Mouse (Mus musculus) limb, embryonic 11.5 days (tissue): ENCODE data around the gene Myo1f. TPM values are rescaled to one million over a fixed set of nuclear protein-coding genes. Genes with fewer than 3 reads are reported as not detected.
A peak's percentile ranks its signal among the peaks of the same experiment; 100 is the strongest.

ENCODE experiments used
- ATAC-seq: fragments of 200-750 bp; cut with Nextera tagmentation; 2 replicates; pipeline ENCODE4 v1.8.0; 2017; ENCODE audit warnings: low read depth; ENCODE audit not compliant: insufficient number of reproducible peaks, low FRiP score, low TSS enrichment
- DNase-seq: peaks from one replicate; pipeline ENCODE4 v3.0.0-alpha.2; 2015; ENCODE audit warnings: low spot score
- H3K27ac ChIP-seq: fragments of 300-500 bp; sonication (generic); replicated peaks from 2 replicates; pipeline ENCODE4 v1.5.1; 2014; ENCODE audit warnings: low read depth, mild to moderate bottlenecking, low read length
- H3K27me3 ChIP-seq: fragments of 300-500 bp; sonication (generic); 2 replicates; pipeline ENCODE4 v1.6.1; 2014; ENCODE audit warnings: mild to moderate bottlenecking, low read length, mixed read lengths; ENCODE audit not compliant: control insufficient read depth, insufficient read depth
- H3K36me3 ChIP-seq: fragments of 300-500 bp; sonication (generic); 2 replicates; pipeline ENCODE4 v1.6.1; 2014; ENCODE audit warnings: mild to moderate bottlenecking, low read length, moderate library complexity, mixed read lengths; ENCODE audit not compliant: control insufficient read depth, insufficient read depth
- H3K4me1 ChIP-seq: fragments of 300-500 bp; sonication (generic); 2 replicates; pipeline ENCODE4 v1.6.1; 2014; ENCODE audit warnings: low read length, mixed read lengths; ENCODE audit not compliant: control insufficient read depth, insufficient read depth
- H3K4me2 ChIP-seq: fragments of 300-500 bp; sonication (generic); 2 replicates; pipeline ENCODE4 v1.6.1; 2014; ENCODE audit warnings: low read depth, mild to moderate bottlenecking, moderate library complexity; ENCODE audit not compliant: severe bottlenecking
- H3K4me3 ChIP-seq: fragments of 300-500 bp; sonication (generic); 2 replicates; pipeline ENCODE4 v1.5.1; 2014; ENCODE audit warnings: low read depth, low read length
- H3K9ac ChIP-seq: fragments of 300-500 bp; sonication (generic); 2 replicates; pipeline ENCODE4 v1.6.1; 2014; ENCODE audit warnings: mild to moderate bottlenecking, low read length
- H3K9me3 ChIP-seq: fragments of 300-500 bp; sonication (generic); 2 replicates; pipeline ENCODE4 v1.6.1; 2016; ENCODE audit warnings: low read length; ENCODE audit not compliant: control insufficient read depth
- WGBS: fragments of 180-500 bp; shearing (Covaris S2); extraction: QIAGEN DNeasy Blood & Tissue Kit; methylation state at CpG from one replicate; pipeline ENCODE4 v1.1.7; 2014; 5-methylcytosine and 5-hydroxymethylcytosine counted together
- polyA plus RNA-seq: library from polyadenylated mRNA; unstranded; fragments of >200 nt; fragmentation: Nextera tagmentation; extraction: Ambion mirVana; gene quantifications from 2 replicates; pipeline ENCODE4 v1.2.1, GENCODE M21; 2014

Myo1f gene
- polyA plus RNA-seq, 1 experiment from 2014 or later, result 1.1 TPM

DNA sequence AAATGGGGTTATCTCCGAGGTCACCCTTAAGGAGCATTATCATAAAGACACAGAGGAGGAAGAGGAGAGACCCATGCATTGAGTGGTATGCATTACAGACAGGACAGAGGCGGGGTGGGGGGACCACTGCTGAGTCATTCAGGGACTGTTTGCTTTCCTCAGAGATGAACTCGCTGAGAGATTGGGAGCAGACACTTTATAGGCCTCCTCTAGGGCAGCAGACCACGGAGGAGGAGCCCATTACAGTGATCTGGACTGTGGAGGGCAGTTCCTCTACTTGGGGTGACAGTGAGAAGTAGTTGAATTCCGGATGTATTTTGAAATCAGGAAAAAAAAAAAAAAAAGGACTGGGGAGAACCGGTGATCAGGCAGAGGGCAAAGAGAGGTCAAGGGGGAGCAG lies 84.2 kb downstream of the Myo1f start:
- WGBS, result 66% methylated on average over 6 of the region's 6 CpGs
- peaks cover 10% of the 10 kb centered on the region; the same call in 1 of the 2 replicates for H3K36me3 ChIP-seq
- no peak overlapping the region for H3K9ac ChIP-seq
- H3K4me3 ChIP-seq, result no peak overlapping the region
- H3K4me2 ChIP-seq, result no peak overlapping the region
- no peaks in the 10 kb centered on the region for H3K4me1 ChIP-seq
- ATAC-seq (no peak), DNase-seq (no peak)
- H3K27ac ChIP-seq, result no peak overlapping the region
- H3K9me3 ChIP-seq, result no peaks in the 10 kb centered on the region
- no peaks in the 10 kb centered on the region for H3K27me3 ChIP-seq

DNA sequence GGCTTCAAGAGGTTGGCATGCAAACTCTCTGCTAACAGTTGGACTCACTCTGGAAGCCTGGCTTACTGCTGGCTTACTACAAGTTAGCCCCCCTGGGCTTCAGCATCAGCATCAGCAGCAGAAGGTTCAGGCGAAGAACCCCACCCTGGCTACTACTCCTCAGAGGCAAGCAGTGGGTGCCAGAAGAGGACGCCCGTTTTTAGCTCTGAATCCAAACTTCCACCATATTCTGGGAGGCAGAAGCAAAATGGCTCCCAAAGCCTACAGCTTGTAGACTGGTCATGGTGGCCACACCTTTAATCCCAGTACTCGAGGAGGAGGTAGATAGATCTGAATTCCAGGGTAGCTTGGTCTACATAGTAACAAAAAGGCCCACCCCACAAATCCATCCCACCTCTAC lies 88.6 kb downstream of the Myo1f start:
- H3K36me3 ChIP-seq, result peaks cover 32% of the 10 kb centered on the region

DNA sequence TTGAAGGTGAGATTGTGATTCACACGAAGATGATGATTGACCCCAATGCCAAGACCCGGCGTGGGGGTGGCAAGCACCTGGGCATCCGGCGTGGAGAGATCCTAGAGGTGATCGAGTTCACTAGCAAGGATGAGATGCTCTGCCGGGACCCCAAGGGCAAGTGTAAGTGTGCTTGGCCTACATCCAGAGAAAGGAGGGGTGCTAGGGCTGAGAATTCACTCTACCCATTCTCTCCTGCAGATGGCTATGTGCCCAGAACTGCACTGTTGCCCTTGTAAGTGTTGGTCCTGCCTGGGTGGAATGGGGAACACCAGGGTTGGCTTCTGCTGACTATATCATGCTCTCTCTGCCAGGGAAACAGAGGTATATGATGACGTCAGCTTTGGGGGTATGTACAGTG lies 89.6 kb downstream of the Myo1f start:
- Histone ChIP-seq H3K27ac (no peak overlapping the region), H3K9me3 (no peaks in the 10 kb centered on the region), H3K27me3 (no peaks in the 10 kb centered on the region), H3K4me1 (no peaks in the 10 kb centered on the region), H3K4me3 (no peak overlapping the region), H3K4me2 (no peak overlapping the region), H3K9ac (no peak overlapping the region), H3K36me3 (peaks cover 42% of the 10 kb centered on the region)
- ATAC-seq (no peak), DNase-seq (no peak)
- WGBS, result 94% methylated on average over 8 of the region's 8 CpGs

More for the DNA sequence above, 88.6 kb downstream of the Myo1f start:
- Histone ChIP-seq H3K4me3 (no peak overlapping the region), H3K4me1 (no peaks in the 10 kb centered on the region), H3K27me3 (no peaks in the 10 kb centered on the region), H3K27ac (no peak overlapping the region), H3K9ac (no peak overlapping the region), H3K9me3 (no peaks in the 10 kb centered on the region), H3K4me2 (no peak overlapping the region)
- DNase-seq (no peak), ATAC-seq (no peak)
- WGBS, result 90% methylated on average over 4 of the region's 4 CpGs

DNA sequence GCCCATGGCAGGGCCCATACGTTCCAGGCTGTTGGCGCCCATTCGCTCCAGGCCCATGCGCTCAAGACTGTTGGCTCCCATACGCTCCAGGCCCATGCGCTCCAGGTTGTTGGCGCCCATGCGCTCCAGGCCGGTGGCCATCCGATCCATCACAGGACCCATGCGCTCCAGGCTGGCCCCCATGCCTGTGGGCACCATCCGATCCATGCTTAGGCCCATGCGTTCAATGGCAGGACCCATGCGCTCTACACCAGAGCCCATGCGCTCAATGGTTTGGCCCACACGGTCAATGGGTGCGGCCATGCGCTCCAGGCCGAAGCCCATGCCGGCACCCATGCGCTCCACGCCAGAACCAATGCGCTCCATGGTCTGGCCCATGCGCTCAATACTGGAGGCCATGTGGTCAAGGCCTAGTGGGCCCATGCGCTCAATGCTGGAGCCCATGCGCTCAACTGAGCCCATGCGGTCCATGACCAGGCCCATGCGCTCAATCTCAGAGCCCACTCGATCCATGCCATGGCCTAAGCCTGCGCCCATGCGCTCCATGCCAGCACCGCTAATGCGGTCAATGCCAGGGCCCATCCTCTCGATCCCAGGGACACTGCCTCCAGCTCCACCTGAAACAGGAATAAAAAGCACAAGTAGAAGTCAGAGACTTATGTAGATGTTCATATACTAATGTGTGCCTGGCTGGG lies 94.4 kb downstream of the Myo1f start:
- H3K4me1 ChIP-seq, result no peaks in the 10 kb centered on the region
- no peak overlapping the region for H3K4me3 ChIP-seq
- ATAC-seq (peak; percentile 54; the same call in 1 of the 2 replicates), DNase-seq (no peak)
- no peak overlapping the region for H3K27ac ChIP-seq
- H3K9me3 ChIP-seq, result no peaks in the 10 kb centered on the region
- peaks cover 42% of the 10 kb centered on the region for H3K36me3 ChIP-seq
- no peaks in the 10 kb centered on the region for H3K27me3 ChIP-seq
- no peak overlapping the region for H3K9ac ChIP-seq
- H3K4me2 ChIP-seq, result no peak overlapping the region
- WGBS, result 95% methylated on average over 34 of the region's 34 CpGs

Other genes with a start within 250 kb of the Myo1f start
- 15.4 and 17.1 TPM in 2 replicates for gene Zfp81, start 196.8 kb upstream of the Myo1f start, polyA plus RNA-seq
- 27.2 and 27.8 TPM in 2 replicates for gene Zfp101, start 161.1 kb upstream of the Myo1f start, polyA plus RNA-seq
- not detected in 2 replicates for gene Actl9, start 122.8 kb upstream of the Myo1f start, polyA plus RNA-seq
- gene Adamts10, start 31.5 kb upstream of the Myo1f start, polyA plus RNA-seq, result 72.1 and 78.7 TPM in 2 replicates
- gene Zfp414, start 73.4 kb downstream of the Myo1f start, polyA plus RNA-seq, result 72.9 and 75.7 TPM in 2 replicates
- gene Pram1, start 82.3 kb downstream of the Myo1f start, polyA plus RNA-seq, result 0.67 and 0.84 TPM in 2 replicates
- 644 and 689 TPM in 2 replicates for gene Hnrnpm, start 131.2 kb downstream of the Myo1f start, polyA plus RNA-seq
- 30.3 and 30.6 TPM in 2 replicates for gene March2, start 163.0 kb downstream of the Myo1f start, polyA plus RNA-seq
- 270 and 277 TPM in 2 replicates for gene Rab11b, start 204.8 kb downstream of the Myo1f start, polyA plus RNA-seq
- 37.9 and 43.6 TPM in 2 replicates for gene Angptl4, start 226.1 kb downstream of the Myo1f start, polyA plus RNA-seq